Mouse (Mus musculus): ENCODE measurements around the gene Cradd. TPM values are rescaled to one million over a fixed set of nuclear protein-coding genes. Genes with fewer than 3 reads are reported as not detected.

The Cradd gene
- total and polyA plus RNA-seq, 2 experiments = 8.9 to 24.7 TPM

GRCm38 (mm10) chr10:95355678-95356268 lies 31.8 kb upstream of the Cradd start:
- Histone ChIP-seq H3K79me2 (ENCODE audit: control insufficient read depth, insufficient read depth, low read length) (no peaks in the 10 kb centered on the region), H3K9ac (ENCODE audit: low read depth, low read length) (no peak overlapping the region), H3K36me3 (ENCODE audit: control insufficient read depth, insufficient read depth, low read length) (no peaks in the 10 kb centered on the region), H3K4me1 (ENCODE audit: control insufficient read depth, insufficient read depth, low read length) (no peaks in the 10 kb centered on the region), H3K27me3 (ENCODE audit: control insufficient read depth, insufficient read depth, low read length) (no peaks in the 10 kb centered on the region), H3K4me3 (ENCODE audit: insufficient read depth, low read depth, low read length) (no peak overlapping the region), H3K27ac (replicated peaks; ENCODE audit: insufficient read depth, low read depth, low read length) (no peak overlapping the region)
- TF ChIP-seq CTCF (IDR thresholded peaks at IDR 0.05; ENCODE audit: low read depth, low read length) (no peak), POLR2A (IDR thresholded peaks at IDR 0.05; ENCODE audit: extremely low read depth, insufficient read depth, low read length) (no peak)
- 55% methylated on average over 6 of the region's 6 CpGs for WGBS
- no peak for DNase-seq (ENCODE audit: extremely low read depth, low read depth, low spot score)

GRCm38 (mm10) chr10:95354673-95355072 lies 30.7 kb upstream of the Cradd start:
- DNase-seq (ENCODE audit: extremely low read depth, low read depth, low spot score) = no peak
- no peaks in the 10 kb centered on the region for H3K4me1 ChIP-seq (ENCODE audit: control insufficient read depth, insufficient read depth, low read length)
- H3K79me2 ChIP-seq (ENCODE audit: control insufficient read depth, insufficient read depth, low read length) = no peaks in the 10 kb centered on the region
- H3K4me3 ChIP-seq (ENCODE audit: insufficient read depth, low read depth, low read length) = no peak overlapping the region
- no peaks in the 10 kb centered on the region for H3K36me3 ChIP-seq (ENCODE audit: control insufficient read depth, insufficient read depth, low read length)
- no peak overlapping the region for H3K27ac ChIP-seq (replicated peaks; ENCODE audit: insufficient read depth, low read depth, low read length)
- TF ChIP-seq CTCF (IDR thresholded peaks at IDR 0.05; ENCODE audit: low read depth, low read length) (no peak), POLR2A (IDR thresholded peaks at IDR 0.05; ENCODE audit: extremely low read depth, insufficient read depth, low read length) (no peak)
- no peak overlapping the region for H3K9ac ChIP-seq (ENCODE audit: low read depth, low read length)
- H3K27me3 ChIP-seq (ENCODE audit: control insufficient read depth, insufficient read depth, low read length) = no peaks in the 10 kb centered on the region

- no peak overlapping the region for H3K9ac ChIP-seq (ENCODE audit: low read depth, low read length)
- TF ChIP-seq POLR2A (IDR thresholded peaks at IDR 0.05; ENCODE audit: extremely low read depth, insufficient read depth, low read length) (no peak), CTCF (IDR thresholded peaks at IDR 0.05; ENCODE audit: low read depth, low read length) (no peak)
- no peak overlapping the region for H3K4me3 ChIP-seq (ENCODE audit: insufficient read depth, low read depth, low read length)
- H3K79me2 ChIP-seq (ENCODE audit: control insufficient read depth, insufficient read depth, low read length) = no peaks in the 10 kb centered on the region
- H3K36me3 ChIP-seq (ENCODE audit: control insufficient read depth, insufficient read depth, low read length) = no peaks in the 10 kb centered on the region
- DNase-seq (ENCODE audit: extremely low read depth, low read depth, low spot score) = no peak
- no peaks in the 10 kb centered on the region for H3K4me1 ChIP-seq (ENCODE audit: control insufficient read depth, insufficient read depth, low read length)
- no peak overlapping the region for H3K27ac ChIP-seq (replicated peaks; ENCODE audit: insufficient read depth, low read depth, low read length)
- H3K27me3 ChIP-seq (ENCODE audit: control insufficient read depth, insufficient read depth, low read length) = no peaks in the 10 kb centered on the region
- 96% methylated on average over 6 of the region's 6 CpGs for WGBS
Measured at GRCm38 (mm10) chr10:95354047-95354446, 30.1 kb upstream of the Cradd start.

GRCm38 (mm10) chr10:95348457-95348856 lies 24.5 kb upstream of the Cradd start:
- Histone ChIP-seq H3K4me1 (ENCODE audit: control insufficient read depth, insufficient read depth, low read length) (no peaks in the 10 kb centered on the region), H3K36me3 (ENCODE audit: control insufficient read depth, insufficient read depth, low read length) (no peaks in the 10 kb centered on the region), H3K79me2 (ENCODE audit: control insufficient read depth, insufficient read depth, low read length) (no peaks in the 10 kb centered on the region), H3K27ac (replicated peaks; ENCODE audit: insufficient read depth, low read depth, low read length) (no peak overlapping the region), H3K9ac (ENCODE audit: low read depth, low read length) (no peak overlapping the region), H3K4me3 (ENCODE audit: insufficient read depth, low read depth, low read length) (no peak overlapping the region), H3K27me3 (ENCODE audit: control insufficient read depth, insufficient read depth, low read length) (no peaks in the 10 kb centered on the region)
- no peak for TF ChIP-seq POLR2A (IDR thresholded peaks at IDR 0.05; ENCODE audit: extremely low read depth, insufficient read depth, low read length)
- no peak for TF ChIP-seq CTCF (IDR thresholded peaks at IDR 0.05; ENCODE audit: low read depth, low read length)
- 90% methylated on average over 3 of the region's 3 CpGs for WGBS
- DNase-seq (ENCODE audit: extremely low read depth, low read depth, low spot score) = no peak

GRCm38 (mm10) chr10:95347776-95348175 lies 23.8 kb upstream of the Cradd start:
- TF ChIP-seq POLR2A (IDR thresholded peaks at IDR 0.05; ENCODE audit: extremely low read depth, insufficient read depth, low read length) (no peak), CTCF (IDR thresholded peaks at IDR 0.05; ENCODE audit: low read depth, low read length) (no peak)
- no peak overlapping the region for H3K9ac ChIP-seq (ENCODE audit: low read depth, low read length)
- 91% methylated on average over 3 of the region's 3 CpGs for WGBS
- H3K4me1 ChIP-seq (ENCODE audit: control insufficient read depth, insufficient read depth, low read length) = no peaks in the 10 kb centered on the region
- H3K36me3 ChIP-seq (ENCODE audit: control insufficient read depth, insufficient read depth, low read length) = no peaks in the 10 kb centered on the region
- no peak for DNase-seq (ENCODE audit: extremely low read depth, low read depth, low spot score)
- H3K4me3 ChIP-seq (ENCODE audit: insufficient read depth, low read depth, low read length) = no peak overlapping the region
- no peaks in the 10 kb centered on the region for H3K27me3 ChIP-seq (ENCODE audit: control insufficient read depth, insufficient read depth, low read length)
- no peaks in the 10 kb centered on the region for H3K79me2 ChIP-seq (ENCODE audit: control insufficient read depth, insufficient read depth, low read length)
- no peak overlapping the region for H3K27ac ChIP-seq (replicated peaks; ENCODE audit: insufficient read depth, low read depth, low read length)

- H3K27ac ChIP-seq (replicated peaks; ENCODE audit: insufficient read depth, low read depth, low read length) = no peak overlapping the region
- 91% methylated on average over 10 of the region's 10 CpGs for WGBS
Measured at GRCm38 (mm10) chr10:95342833-95343590, 19.1 kb upstream of the Cradd start.

More at GRCm38 (mm10) chr10:95342833-95343590, 19.1 kb upstream of the Cradd start:
- DNase-seq (ENCODE audit: extremely low read depth, low read depth, low spot score) = no peak
- H3K79me2 ChIP-seq (ENCODE audit: control insufficient read depth, insufficient read depth, low read length) = no peaks in the 10 kb centered on the region
- H3K4me3 ChIP-seq (ENCODE audit: insufficient read depth, low read depth, low read length) = no peak overlapping the region
- peaks cover 6% of the 10 kb centered on the region; the same call in 1 of the 2 replicates for H3K4me1 ChIP-seq (ENCODE audit: control insufficient read depth, insufficient read depth, low read length)
- no peaks in the 10 kb centered on the region for H3K36me3 ChIP-seq (ENCODE audit: control insufficient read depth, insufficient read depth, low read length)
- H3K27me3 ChIP-seq (ENCODE audit: control insufficient read depth, insufficient read depth, low read length) = no peaks in the 10 kb centered on the region
- TF ChIP-seq POLR2A (IDR thresholded peaks at IDR 0.05; ENCODE audit: extremely low read depth, insufficient read depth, low read length) (no peak), CTCF (IDR thresholded peaks at IDR 0.05; ENCODE audit: low read depth, low read length) (no peak)
- H3K9ac ChIP-seq (ENCODE audit: low read depth, low read length) = no peak overlapping the region

Data from liver, adult 2 months (tissue).